Mouse (Mus musculus): Measurements from ENCODE around the gene Qrsl1. TPM values are rescaled to one million over a fixed set of nuclear protein-coding genes. Genes with fewer than 3 reads are reported as not detected.

Gene Qrsl1
- polyA plus RNA-seq (2015; fragmentation: Nextera tagmentation; extraction: Ambion mirVana), result 8.5 and 11.0 TPM in 2 replicates

DNA sequence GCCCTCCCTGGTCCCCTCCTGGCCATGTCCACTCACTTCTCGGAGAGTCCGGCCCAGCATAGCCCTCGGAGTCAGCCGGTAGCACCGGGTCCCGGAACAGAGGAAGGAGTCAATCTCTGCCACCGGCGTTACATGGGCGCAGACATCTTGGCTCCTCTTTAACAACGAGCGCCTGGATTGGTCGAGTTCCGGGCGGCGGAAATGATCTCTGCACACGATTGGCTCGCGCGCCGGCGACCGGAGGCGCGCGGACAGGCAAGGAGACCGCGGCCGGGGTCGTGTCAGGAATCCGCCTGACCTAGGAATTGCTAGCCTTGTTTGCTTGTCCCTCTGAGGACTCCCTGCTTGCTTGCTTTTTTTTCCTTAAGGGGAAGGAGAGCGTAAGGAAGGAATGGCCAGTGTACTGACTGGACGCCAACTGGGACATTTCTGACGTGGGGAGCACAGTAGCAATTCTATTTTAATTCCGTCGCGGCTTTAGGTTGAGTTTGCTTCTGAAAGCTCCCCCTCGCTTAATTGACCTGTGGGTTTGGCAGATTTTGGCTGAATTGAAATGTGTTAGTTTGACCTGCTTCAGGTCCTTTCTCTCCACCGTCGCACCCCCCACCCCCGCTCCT is at the start of gene Qrsl1, which contains the start of gene Rtn4ip1:
Gene Qrsl1, minus strand, starts transcription at position 168 of the 617 bp plus-strand sequence.
Gene Rtn4ip1, plus strand, starts transcription at position 230 of the 617 bp plus-strand sequence.

Other genes starting within 250 kb of the Qrsl1 start
- 7.8 and 14.4 TPM in 2 replicates for gene Rtn4ip1, start 62 bp upstream of the Qrsl1 start, polyA plus RNA-seq (2015; fragmentation: Nextera tagmentation; extraction: Ambion mirVana)
- gene Crybg1, start 247.1 kb upstream of the Qrsl1 start, polyA plus RNA-seq (2015; fragmentation: Nextera tagmentation; extraction: Ambion mirVana), result 0.41 and 0.60 TPM in 2 replicates

Data from adrenal gland, postnatal 0 days (tissue).